Mouse (Mus musculus) retina, postnatal 7 days (tissue): ENCODE results near the gene Ikbke.
A peak's percentile ranks its signal among the peaks of the same experiment; 100 is the strongest.

Experiments
- DNase-seq: peaks from one replicate; pipeline ENCODE4 v3.0.0-alpha.2; 2012; ENCODE audit warnings: low read depth, low spot score

Gene Ikbke

DNA sequence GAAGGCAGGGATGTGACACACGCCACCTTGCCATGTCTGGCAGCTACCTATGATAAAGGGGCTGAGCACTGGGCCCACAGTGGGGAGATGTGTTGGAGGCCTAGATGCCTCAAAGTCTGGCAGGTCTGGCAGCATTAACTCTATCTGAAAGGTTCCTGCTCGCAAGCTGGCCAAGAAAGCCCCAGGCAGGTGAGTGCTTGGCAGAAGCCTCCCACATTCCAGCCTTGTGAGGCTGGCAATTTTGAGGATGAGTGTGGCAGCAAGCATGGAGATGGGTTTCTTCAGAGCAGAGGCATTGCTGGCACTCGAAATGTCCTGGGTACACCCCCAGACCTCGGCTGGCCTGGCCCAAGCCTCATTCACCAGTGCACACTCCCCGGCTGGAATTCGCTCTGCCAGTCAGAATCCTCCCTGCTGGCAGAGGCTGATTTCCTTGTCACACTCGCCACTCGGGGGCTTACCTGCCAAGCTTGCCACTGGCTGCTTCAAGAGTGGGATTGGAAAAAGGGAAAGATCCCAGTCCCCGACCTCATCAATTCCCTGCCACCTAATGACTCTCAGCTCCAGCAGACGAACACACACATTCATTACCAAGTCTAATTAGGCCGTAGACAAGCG lies 39.7 kb downstream of the Ikbke start:
- no peak for DNase-seq

DNA sequence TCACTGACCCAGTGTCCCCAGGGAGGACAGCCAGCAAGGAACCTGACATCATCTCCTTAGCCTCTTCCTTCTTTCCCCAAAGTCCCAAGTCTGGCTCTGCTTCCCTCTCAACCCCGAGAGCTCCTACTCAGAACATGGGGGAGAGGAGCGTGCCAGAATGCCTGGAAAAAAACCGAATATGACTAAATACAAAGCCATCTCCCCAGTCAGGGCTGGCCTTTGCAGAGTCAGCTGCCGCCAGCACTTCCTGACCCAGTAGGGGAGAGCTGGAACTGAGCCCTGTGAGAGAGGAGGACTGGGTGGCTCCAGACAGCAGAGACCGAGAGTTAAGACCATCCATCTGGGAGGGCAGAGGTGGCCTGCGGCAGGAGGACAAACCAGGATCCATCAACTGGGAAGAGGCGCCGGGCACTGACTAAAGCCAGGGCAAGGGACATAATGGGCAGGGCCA lies 40.5 kb downstream of the Ikbke start:
- no peak for DNase-seq

DNA sequence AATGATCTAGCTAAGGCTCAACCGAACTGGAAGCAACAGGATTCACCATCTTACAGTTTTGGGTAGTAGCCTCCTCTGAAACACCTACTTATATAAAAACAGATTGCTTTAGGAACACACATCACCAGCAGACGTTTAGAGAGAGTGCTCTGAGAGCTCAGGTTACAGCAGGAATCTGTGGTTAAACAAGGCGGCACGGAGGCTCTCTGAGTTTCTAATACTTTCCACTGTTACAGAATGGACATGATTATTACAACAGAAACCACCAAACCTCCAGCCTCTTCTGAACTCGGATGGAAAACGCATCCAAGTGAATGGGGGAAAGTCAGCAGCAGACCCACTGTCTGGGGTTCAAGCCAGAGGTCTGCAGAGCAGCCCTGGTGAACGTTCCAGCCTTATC lies 43.3 kb downstream of the Ikbke start:
- no peak for DNase-seq

- DNase-seq: no peak
These were observed 45.9 kb downstream of the Ikbke start for GRCm38 (mm10) chr1:131233527-131233926.

DNA sequence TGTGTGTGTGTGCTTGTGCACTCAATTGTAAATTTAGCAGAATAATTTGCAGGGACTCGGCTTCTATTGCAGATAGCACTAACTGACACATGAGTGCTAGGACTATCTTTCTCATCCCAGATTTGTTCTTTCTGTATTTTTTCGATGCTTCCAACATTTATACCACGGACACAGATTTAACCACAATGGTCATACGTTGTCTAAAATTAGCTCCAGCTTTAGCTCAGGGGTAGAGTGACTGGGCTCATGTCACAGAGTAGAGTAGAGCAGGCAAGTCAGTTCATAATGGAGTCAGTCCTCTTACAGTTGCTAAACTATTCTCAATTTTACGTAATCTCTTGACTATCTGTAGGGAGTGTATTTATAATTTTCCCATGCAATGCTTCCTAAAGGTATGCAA lies 50.7 kb downstream of the Ikbke start:
- DNase-seq: no peak

DNA sequence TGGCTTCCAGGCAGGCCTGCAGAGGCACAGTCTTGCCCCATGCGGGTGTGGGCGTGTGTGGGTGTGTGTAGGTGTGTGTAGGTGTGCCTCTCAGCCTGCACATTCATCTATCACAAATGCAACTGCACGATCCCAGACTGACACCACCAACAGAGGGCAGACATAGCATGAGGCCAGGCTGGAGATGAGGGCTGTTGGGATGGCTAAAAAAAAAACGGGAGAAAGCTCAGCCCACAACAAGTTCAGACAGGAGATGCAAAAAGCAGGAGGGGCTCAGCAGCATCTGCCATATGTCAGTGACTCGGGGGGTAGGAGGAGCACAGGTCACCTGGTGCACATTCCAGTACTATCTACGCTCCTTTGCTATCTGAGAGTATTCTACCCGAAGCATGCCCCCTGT lies 51.2 kb downstream of the Ikbke start:
- no peak for DNase-seq

DNA sequence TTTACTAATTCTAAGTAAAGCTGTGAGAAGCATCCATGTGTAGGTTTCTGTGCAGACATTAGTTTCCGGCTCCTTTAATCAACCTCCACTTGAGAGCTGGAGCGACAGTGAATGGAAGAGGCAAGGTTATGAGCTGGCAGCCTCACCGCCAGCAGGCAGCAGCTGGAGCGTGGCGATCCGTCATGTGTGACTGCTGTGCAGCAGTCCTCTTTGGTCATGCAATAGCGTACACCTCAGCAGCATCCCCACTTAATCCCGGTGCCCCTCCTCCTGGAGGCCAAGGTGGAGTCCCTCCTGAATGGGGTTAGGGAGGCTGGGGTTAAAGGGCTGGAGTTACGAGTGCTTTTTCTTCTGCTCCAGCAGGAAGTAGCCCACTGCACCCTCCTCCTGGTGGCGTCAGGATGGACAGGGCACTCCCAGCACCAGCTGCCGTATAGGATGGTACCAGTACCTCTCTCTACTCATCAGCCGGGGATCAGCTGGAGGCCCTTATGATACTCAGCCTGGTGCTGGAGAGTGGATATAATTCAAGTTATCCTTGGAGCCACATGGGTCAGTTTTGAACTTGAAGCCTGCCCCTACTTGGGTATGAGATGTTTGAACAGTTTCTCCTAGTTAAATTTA lies 54.4 kb downstream of the Ikbke start:
- DNase-seq: no peak

DNA sequence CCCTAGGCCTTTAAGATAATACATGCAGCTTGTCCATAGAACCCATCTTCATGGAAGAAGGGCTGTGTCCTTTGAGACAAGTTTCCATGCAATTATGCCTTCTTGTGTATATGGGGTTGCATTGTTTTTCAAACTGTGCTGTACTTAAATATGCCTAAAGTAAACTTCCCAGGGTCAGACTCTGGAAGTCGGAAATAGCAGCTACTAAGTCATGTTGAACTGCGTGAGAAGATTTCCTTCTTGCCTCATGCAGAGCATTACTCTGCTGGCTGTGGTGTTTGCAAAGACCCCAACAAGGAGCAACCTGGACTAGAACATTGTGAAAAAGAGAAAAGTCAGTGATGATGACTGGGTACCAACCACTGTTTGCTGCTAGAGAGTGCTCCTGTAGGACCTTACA lies 56.1 kb downstream of the Ikbke start:
- no peak for DNase-seq

GRCm38 (mm10) chr1:131221822-131222590 lies 57.4 kb downstream of the Ikbke start:
- DNase-seq: no peak

DNA sequence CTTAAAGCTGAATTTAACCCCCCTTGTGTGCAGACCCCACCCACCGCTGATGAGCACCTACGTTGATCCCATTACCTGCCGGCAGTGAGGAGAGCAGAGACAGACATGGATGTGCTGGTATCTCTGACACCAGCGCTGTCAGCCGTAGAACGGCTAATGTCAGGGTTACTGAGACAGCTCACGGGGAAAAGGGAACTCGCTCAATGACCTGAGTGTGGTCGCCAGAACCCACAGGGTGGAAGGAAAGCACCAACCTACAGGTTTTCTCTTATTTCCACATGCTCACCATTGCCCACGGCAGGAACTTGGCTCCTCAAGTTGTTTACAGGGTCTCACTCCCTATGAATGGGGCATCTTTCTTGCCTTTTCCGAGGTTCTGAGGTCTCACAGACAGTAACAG lies 60.5 kb downstream of the Ikbke start:
- no peak for DNase-seq

DNA sequence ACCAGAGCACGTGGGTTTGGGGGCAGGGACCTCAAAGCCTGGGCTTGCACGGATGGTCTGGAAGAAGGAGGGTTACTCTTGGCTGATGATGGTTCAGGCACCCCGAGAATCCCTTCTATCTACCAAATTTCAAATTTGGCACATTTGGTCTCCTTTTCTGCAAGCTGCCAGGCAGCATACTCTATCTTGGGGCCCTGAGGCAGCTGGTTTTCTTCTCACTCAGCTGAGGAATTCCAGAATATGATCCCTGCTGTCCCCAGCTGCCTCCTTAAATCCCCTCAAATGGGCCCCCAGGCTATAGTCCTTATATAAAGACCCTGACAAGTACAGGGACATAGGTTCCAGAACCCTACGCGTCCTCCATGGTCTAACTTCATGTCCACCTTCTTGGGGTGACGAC lies 66.0 kb downstream of the Ikbke start:
- no peak for DNase-seq

GRCm38 (mm10) chr1:131212956-131213355 lies 66.5 kb downstream of the Ikbke start:
- no peak for DNase-seq

DNA sequence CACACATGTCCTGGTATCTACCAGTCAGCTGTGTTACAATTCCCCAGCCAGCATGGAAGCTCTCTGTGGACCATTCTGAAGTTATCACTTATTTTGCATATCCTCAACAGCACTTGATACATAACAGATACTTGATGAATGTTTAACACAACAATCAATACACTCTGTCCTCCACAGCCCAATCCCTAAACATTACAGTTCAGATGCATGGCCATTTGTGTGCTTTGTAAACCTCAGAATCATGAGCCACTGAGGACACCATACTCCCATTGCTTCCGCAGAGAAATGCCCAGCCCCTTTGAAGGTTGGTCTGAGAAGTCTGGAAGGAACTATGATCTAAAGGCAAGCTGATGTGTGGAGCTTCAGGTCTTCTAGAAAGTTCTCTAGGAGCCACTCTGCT lies 67.8 kb downstream of the Ikbke start:
- no peak for DNase-seq

DNA sequence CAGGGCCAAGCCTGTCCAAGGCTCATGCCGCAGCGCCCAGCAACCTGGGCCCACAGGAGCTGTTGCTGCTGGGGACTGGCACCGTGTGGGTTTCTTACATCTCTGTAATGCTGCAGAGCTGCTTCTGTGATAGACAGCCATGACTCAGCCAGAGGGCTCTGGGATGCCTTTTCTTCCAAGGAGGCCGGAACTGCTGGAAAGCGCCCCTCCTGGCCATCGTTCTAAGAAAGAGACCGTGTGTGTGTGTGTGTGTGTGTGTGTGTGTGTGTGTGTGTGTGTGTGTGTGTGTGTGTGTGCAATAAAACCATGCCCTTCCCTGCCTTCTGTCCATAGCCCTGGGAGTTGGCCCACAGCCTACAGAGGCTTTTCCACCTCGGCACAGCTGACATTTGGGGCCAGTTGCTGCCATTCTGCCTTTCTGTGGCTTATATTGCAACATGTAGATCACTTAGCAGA lies 69.4 kb downstream of the Ikbke start:
- no peak for DNase-seq

GRCm38 (mm10) chr1:131208800-131209199 lies 70.6 kb downstream of the Ikbke start:
- DNase-seq: no peak

GRCm38 (mm10) chr1:131208081-131208480 lies 71.3 kb downstream of the Ikbke start:
- no peak for DNase-seq

DNA sequence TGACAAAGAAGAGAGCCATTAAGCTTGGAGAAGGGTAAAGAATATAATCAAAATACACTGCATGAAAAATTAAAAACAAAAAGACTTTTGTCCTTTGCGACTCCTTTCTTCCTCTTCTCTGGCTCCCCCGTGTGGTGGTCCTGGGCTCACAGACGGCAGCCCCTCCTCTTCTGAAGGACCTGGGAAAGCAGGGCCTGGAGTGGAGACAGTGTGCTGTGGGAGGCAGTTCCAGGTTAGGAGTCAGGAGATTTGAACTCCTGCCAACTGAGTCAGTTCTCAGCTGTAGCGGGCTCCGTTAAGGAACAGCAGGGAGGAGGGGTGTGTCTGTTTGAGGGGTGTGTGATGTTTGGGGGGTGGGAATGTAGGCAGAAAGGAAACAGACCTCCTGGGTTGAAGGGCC lies 71.9 kb downstream of the Ikbke start:
- DNase-seq: peak; percentile 42

GRCm38 (mm10) chr1:131206342-131206741 lies 73.1 kb downstream of the Ikbke start:
- DNase-seq: no peak

GRCm38 (mm10) chr1:131204461-131204860 lies 74.9 kb downstream of the Ikbke start:
- no peak for DNase-seq
